Mouse (Mus musculus) cortical plate, adult 2 months (tissue): Measurements from ENCODE around the gene Gm4869.

Source experiments
- CTCF ChIP-seq: fragments of 200-500 bp; IDR thresholded peaks from 2 replicates; pipeline ENCODE4 v1.5.1; 2011; ENCODE audit warnings: mild to moderate bottlenecking, control low read depth, low read length; ENCODE audit not compliant: insufficient read depth; ENCODE audit errors: extremely low read depth
- POLR2A ChIP-seq: fragments of 200-500 bp; IDR thresholded peaks from 2 replicates; pipeline ENCODE4 v1.6.1; 2011; ENCODE audit warnings: mild to moderate bottlenecking, low read length, control low read depth; ENCODE audit not compliant: insufficient read depth; ENCODE audit errors: extremely low read depth

DNA sequence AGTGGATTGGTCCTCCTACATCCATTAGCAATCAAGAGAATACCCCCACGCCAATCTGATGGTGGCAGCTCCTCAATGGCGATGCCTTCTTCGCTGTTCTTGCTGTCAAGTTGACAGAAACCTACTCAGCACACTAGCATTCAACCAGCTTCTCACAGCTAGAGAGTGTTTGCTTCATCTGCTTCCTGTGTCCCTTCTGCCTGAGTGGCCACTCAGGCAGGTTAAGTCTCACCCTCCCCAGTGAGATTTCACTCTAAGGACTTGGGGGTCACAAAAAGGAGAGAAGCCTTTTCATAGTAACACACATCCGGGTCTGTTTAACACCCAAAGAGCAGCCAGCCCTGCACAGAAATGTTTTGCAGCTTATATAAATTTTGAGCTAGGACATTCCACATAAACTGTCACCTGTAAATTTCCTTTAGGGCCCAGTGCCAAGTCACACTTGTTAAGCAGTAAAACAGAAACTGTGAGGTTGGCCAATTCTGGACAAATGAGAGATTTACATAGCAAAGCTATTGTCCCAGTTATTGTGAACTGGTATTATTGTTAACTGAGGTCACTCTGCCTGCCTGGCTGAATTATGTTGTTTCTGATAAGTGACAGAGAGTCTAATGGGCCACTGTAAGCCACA is 42.7 kb upstream of the Gm4869 start:
- TF ChIP-seq CTCF: no peak
- no peak for TF ChIP-seq POLR2A
